Mouse (Mus musculus) ES-E14 (cell line): ENCODE results near the gene Dnmbp. TPM values are rescaled to one million over a fixed set of nuclear protein-coding genes. Genes with fewer than 3 reads are reported as not detected.
A peak's percentile ranks its signal among the peaks of the same experiment; 100 is the strongest.

Source experiments
- DNase-seq: peaks from one replicate; pipeline ENCODE4 v3.0.0-alpha.2; 2013; ENCODE audit warnings: low read depth, low spot score
- H3K27ac ChIP-seq: 2 replicates; pipeline ENCODE4 v1.5.1; 2012; ENCODE audit warnings: low read depth, mild to moderate bottlenecking, low read length, moderate library complexity, mixed read lengths; ENCODE audit not compliant: poor library complexity, insufficient read depth, severe bottlenecking
- H3K36me3 ChIP-seq: 2 replicates; pipeline ENCODE4 v1.6.1; 2012; ENCODE audit warnings: mild to moderate bottlenecking, low read length, moderate library complexity, mixed read lengths; ENCODE audit not compliant: control insufficient read depth, poor library complexity, insufficient read depth, severe bottlenecking
- H3K4me1 ChIP-seq, 2 experiments: fragments of 150-350 bp in 1 of 2; sonication (generic) in 1 of 2; 2 replicates each; pipeline ENCODE4 v1.6.1; 2012; ENCODE audit warnings: low read length in 2 of 2, mild to moderate bottlenecking in 1 of 2, mixed read lengths in 1 of 2; ENCODE audit not compliant: control insufficient read depth in 2 of 2, insufficient read depth in 2 of 2, poor library complexity in 1 of 2
- H3K4me3 ChIP-seq, 2 experiments: fragments of 150-350 bp in 1 of 2; sonication (generic) in 1 of 2; 2 replicates each; pipeline ENCODE4 v1.5.1; 2012; ENCODE audit warnings: low read length in 2 of 2, low read depth in 1 of 2, mild to moderate bottlenecking in 1 of 2, mixed read lengths in 1 of 2; ENCODE audit not compliant: insufficient read depth in 1 of 2, poor library complexity in 1 of 2, severe bottlenecking in 1 of 2
- H3K9ac ChIP-seq: 2 replicates; pipeline ENCODE4 v1.6.1; 2012; ENCODE audit warnings: low read depth, mild to moderate bottlenecking, low read length, mixed read lengths; ENCODE audit not compliant: poor library complexity, insufficient read depth, severe bottlenecking
- H3K9me3 ChIP-seq: fragments of 150-350 bp; sonication (generic); 2 replicates; pipeline ENCODE4 v1.6.1; 2012; ENCODE audit warnings: low read depth, mild to moderate bottlenecking, low read length; ENCODE audit not compliant: control insufficient read depth, insufficient read depth
- CHD2 ChIP-seq: IDR thresholded peaks from 2 replicates; pipeline ENCODE4 v1.6.1; 2014; ENCODE audit warnings: mild to moderate bottlenecking, low read depth, low read length, inconsistent platforms
- HCFC1 ChIP-seq: IDR thresholded peaks from 2 replicates; pipeline ENCODE4 v1.6.1; 2012; ENCODE audit warnings: low read length, inconsistent platforms, borderline replicate concordance; ENCODE audit not compliant: insufficient read depth
- MAFK ChIP-seq: IDR thresholded peaks from 2 replicates; pipeline ENCODE4 v1.6.1; 2014; ENCODE audit warnings: mild to moderate bottlenecking, low read depth, low read length, inconsistent platforms; ENCODE audit not compliant: insufficient read depth
- ZC3H11A ChIP-seq: IDR thresholded peaks from 2 replicates; pipeline ENCODE4 v1.6.1; 2012; ENCODE audit warnings: low read depth, mild to moderate bottlenecking, inconsistent platforms, low read length, borderline replicate concordance
- ZNF384 ChIP-seq: IDR thresholded peaks from 2 replicates; pipeline ENCODE4 v1.6.1; 2012; ENCODE audit warnings: low read depth, low read length, inconsistent platforms
- in situ Hi-C, 2 experiments: fragments of 600-800 bp; cut with MboI; formaldehyde crosslinking; loops; one replicate each; pipeline ENCODE4 v1.15.1; 2025; ENCODE audit warnings: low sequenced_read_pairs in 2 of 2, inconsistent platforms in 1 of 2; ENCODE audit not compliant: unreplicated experiment in 2 of 2
- total RNA-seq: library from RNA; depleted of rRNA; stranded (reverse); fragments of 300-350 nt; gene quantifications from 2 replicates; pipeline ENCODE4 v1.2.3, GENCODE M21; 2012

Gene Dnmbp
- total RNA-seq, 1 experiment: 11.5 TPM

GRCm38 (mm10) chr19:43811419-43811818, 128.6 kb downstream of the Dnmbp start:
- Histone ChIP-seq H3K36me3 (no peaks in the 10 kb centered on the region), H3K27ac (no peak overlapping the region), H3K9ac (no peak overlapping the region), H3K9me3 (no peaks in the 10 kb centered on the region), H3K4me3 (no peak overlapping the region), H3K4me1 (peaks cover 2 to 7% of the 10 kb centered on the region in 2 experiments; a peak in 1 of 4 replicates)
- no peak for TF ChIP-seq CHD2
- TF ChIP-seq HCFC1: no peak
- no peak for TF ChIP-seq ZC3H11A
- no peak for TF ChIP-seq MAFK
- no peak for TF ChIP-seq ZNF384
- DNase-seq: no peak
- in situ Hi-C loops: no loop called here

GRCm38 (mm10) chr19:43809331-43809730, 130.7 kb downstream of the Dnmbp start:
- Histone ChIP-seq H3K4me1 (peaks cover 3 to 10% of the 10 kb centered on the region in 2 experiments; a peak in 2 of 4 replicates), H3K9ac (no peak overlapping the region), H3K4me3 (no peak overlapping the region), H3K27ac (0 out of 2 replicates have a peak overlapping the region, but pooled peaks have one; percentile 19), H3K36me3 (no peaks in the 10 kb centered on the region), H3K9me3 (no peaks in the 10 kb centered on the region)
- no peak for DNase-seq
- TF ChIP-seq MAFK (no peak), CHD2 (no peak), HCFC1 (no peak), ZC3H11A (no peak), ZNF384 (no peak)
- in situ Hi-C loops: no loop called here

GRCm38 (mm10) chr19:43803866-43804265, 136.1 kb downstream of the Dnmbp start:
- peak; percentile 29 for DNase-seq
- TF ChIP-seq HCFC1 (no peak), CHD2 (no peak), MAFK (no peak), ZC3H11A (no peak), ZNF384 (no peak)
- Histone ChIP-seq H3K27ac (no peak overlapping the region; the same call in 1 of the 2 replicates), H3K9ac (no peak overlapping the region), H3K9me3 (no peaks in the 10 kb centered on the region), H3K4me3 (no peak overlapping the region), H3K36me3 (no peaks in the 10 kb centered on the region), H3K4me1 (peaks cover 4 to 5% of the 10 kb centered on the region in 2 experiments; a peak in 2 of 4 replicates)
- in situ Hi-C loops: no loop called here

GRCm38 (mm10) chr19:43801427-43802051, 138.5 kb downstream of the Dnmbp start:
- Histone ChIP-seq H3K36me3 (no peaks in the 10 kb centered on the region), H3K9me3 (no peaks in the 10 kb centered on the region), H3K9ac (no peak overlapping the region), H3K27ac (no peak overlapping the region), H3K4me3 (no peak overlapping the region), H3K4me1 (peaks cover 3 to 4% of the 10 kb centered on the region in 2 experiments; a peak in 2 of 4 replicates)
- TF ChIP-seq ZC3H11A (no peak), CHD2 (no peak)
- no peak for DNase-seq
- in situ Hi-C loops: no loop called here
